Mouse (Mus musculus) liver, embryonic 14.5 days (tissue): ENCODE data around the gene Kat7.

Source experiments
- CTCF ChIP-seq: IDR thresholded peaks from 2 replicates; pipeline ENCODE4 v1.5.1; 2016; ENCODE audit warnings: antibody characterized with exemption, low read depth, control low read depth
- EP300 ChIP-seq: IDR thresholded peaks from 2 replicates; pipeline ENCODE4 v1.6.1; 2016; ENCODE audit warnings: antibody characterized with exemption, low read depth

DNA sequence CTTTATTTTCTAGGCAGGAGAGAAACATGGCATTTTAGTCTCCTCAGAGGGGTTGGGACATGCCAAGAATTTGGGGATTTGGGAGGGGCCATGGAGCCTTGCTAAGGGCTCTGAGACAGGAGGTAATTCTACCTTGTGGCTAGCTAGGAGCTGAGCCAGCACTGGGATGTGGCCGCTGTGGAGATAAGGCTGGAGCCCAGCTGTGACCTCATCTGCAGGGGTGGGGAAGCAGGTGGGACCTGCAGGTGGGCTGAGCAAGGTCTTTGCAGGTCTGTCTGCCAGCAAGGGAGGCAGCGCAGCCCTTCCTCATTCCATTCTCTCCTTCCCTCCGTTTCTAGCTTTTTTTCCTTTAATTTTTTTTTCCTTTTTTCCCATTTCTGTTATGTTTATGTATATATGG is 48.2 kb upstream of the Kat7 start:
- TF ChIP-seq CTCF = no peak
- no peak for TF ChIP-seq EP300
